Mouse (Mus musculus): ENCODE measurements at regions not wholly inside any gene's neighbourhood (a gene's known extent, or its start where the extent isn't known, plus 50 kb on each side); places are given as distances from the start of the nearest gene placed in this dataset.

GRCm38 (mm10) chr13:57286168-57286567, 390.4 kb upstream of the Trpc7 start:
- TF ChIP-seq CEBPB (IDR thresholded peaks at IDR 0.05; ENCODE audit: low read depth) (no peak), CTCF (IDR thresholded peaks at IDR 0.05; ENCODE audit: control insufficient read depth, insufficient read depth, insufficient read length) (no peak), MYOG (IDR thresholded peaks at IDR 0.05; ENCODE audit: control insufficient read depth, extremely low read depth, insufficient read length) (no peak)
